Mouse (Mus musculus): Measurements from ENCODE around the gene Tha1. TPM values are rescaled to one million over a fixed set of nuclear protein-coding genes. Genes with fewer than 3 reads are reported as not detected.
A peak's percentile ranks its signal among the peaks of the same experiment; 100 is the strongest.

Gene Tha1
- polyA plus RNA-seq, 1 experiment from 2014 or later, result 3.0 TPM

- Histone ChIP-seq H3K4me3 (ENCODE audit: low read depth, low read length) (no peak overlapping the region), H3K27ac (ENCODE audit: low read depth, low read length) (no peak overlapping the region), H3K4me1 (ENCODE audit: control insufficient read depth, insufficient read depth, low read length) (peaks cover 42% of the 10 kb centered on the region), H3K4me2 (no peak overlapping the region), H3K36me3 (ENCODE audit: control insufficient read depth, insufficient read depth, low read length) (peaks cover 18% of the 10 kb centered on the region), H3K27me3 (ENCODE audit: control insufficient read depth, insufficient read depth, low read length) (no peaks in the 10 kb centered on the region), H3K9me3 (replicated peaks; ENCODE audit: control insufficient read depth, low read length) (no peaks in the 10 kb centered on the region), H3K9ac (ENCODE audit: low read depth, low read length) (no peak overlapping the region)
- WGBS (ENCODE audit: insufficient replicate concordance), result 89% methylated on average over 6 of the region's 6 CpGs
- no peak for ATAC-seq (replicated peaks; ENCODE audit: insufficient number of reproducible peaks, low FRiP score, low TSS enrichment)
These were observed 49.9 kb downstream of the Tha1 start for GRCm38 (mm10) chr11:117823411-117823810.

- H3K4me2 ChIP-seq, result no peak overlapping the region
- WGBS (ENCODE audit: insufficient replicate concordance), result 76% methylated on average over 7 of the region's 7 CpGs
- H3K9me3 ChIP-seq (replicated peaks; ENCODE audit: control insufficient read depth, low read length), result no peaks in the 10 kb centered on the region
- no peaks in the 10 kb centered on the region for H3K27me3 ChIP-seq (ENCODE audit: control insufficient read depth, insufficient read depth, low read length)
- peaks cover 36% of the 10 kb centered on the region for H3K4me1 ChIP-seq (ENCODE audit: control insufficient read depth, insufficient read depth, low read length)
- no peak for ATAC-seq (replicated peaks; ENCODE audit: insufficient number of reproducible peaks, low FRiP score, low TSS enrichment)
- H3K36me3 ChIP-seq (ENCODE audit: control insufficient read depth, insufficient read depth, low read length), result peaks cover 18% of the 10 kb centered on the region
- H3K9ac ChIP-seq (ENCODE audit: low read depth, low read length), result no peak overlapping the region; the same call in 1 of the 2 replicates
- no peak overlapping the region; the same call in 1 of the 2 replicates for H3K27ac ChIP-seq (ENCODE audit: low read depth, low read length)
- no peak overlapping the region for H3K4me3 ChIP-seq (ENCODE audit: low read depth, low read length)
These were observed 50.5 kb downstream of the Tha1 start for GRCm38 (mm10) chr11:117822728-117823241.

- WGBS (ENCODE audit: insufficient replicate concordance), result 85% methylated on average over 9 of the region's 9 CpGs
- no peak for ATAC-seq (replicated peaks; ENCODE audit: insufficient number of reproducible peaks, low FRiP score, low TSS enrichment)
- H3K27me3 ChIP-seq (ENCODE audit: control insufficient read depth, insufficient read depth, low read length), result no peaks in the 10 kb centered on the region
- H3K36me3 ChIP-seq (ENCODE audit: control insufficient read depth, insufficient read depth, low read length), result peaks cover 22% of the 10 kb centered on the region
- H3K9me3 ChIP-seq (replicated peaks; ENCODE audit: control insufficient read depth, low read length), result no peaks in the 10 kb centered on the region
- H3K27ac ChIP-seq (ENCODE audit: low read depth, low read length), result no peak overlapping the region
- no peak overlapping the region for H3K4me2 ChIP-seq
- no peak overlapping the region for H3K9ac ChIP-seq (ENCODE audit: low read depth, low read length)
- H3K4me3 ChIP-seq (ENCODE audit: low read depth, low read length), result no peak overlapping the region
- peaks cover 26% of the 10 kb centered on the region for H3K4me1 ChIP-seq (ENCODE audit: control insufficient read depth, insufficient read depth, low read length)
These were observed 51.4 kb downstream of the Tha1 start for GRCm38 (mm10) chr11:117821868-117822267.

- no peak for ATAC-seq (replicated peaks; ENCODE audit: insufficient number of reproducible peaks, low FRiP score, low TSS enrichment)
- peaks cover 25% of the 10 kb centered on the region for H3K36me3 ChIP-seq (ENCODE audit: control insufficient read depth, insufficient read depth, low read length)
- 96% methylated on average over 7 of the region's 7 CpGs for WGBS (ENCODE audit: insufficient replicate concordance)
- no peak overlapping the region for H3K9ac ChIP-seq (ENCODE audit: low read depth, low read length)
- H3K4me2 ChIP-seq, result no peak overlapping the region
- H3K27me3 ChIP-seq (ENCODE audit: control insufficient read depth, insufficient read depth, low read length), result no peaks in the 10 kb centered on the region
- no peak overlapping the region for H3K27ac ChIP-seq (ENCODE audit: low read depth, low read length)
- H3K4me1 ChIP-seq (ENCODE audit: control insufficient read depth, insufficient read depth, low read length), result peaks cover 18% of the 10 kb centered on the region
- no peaks in the 10 kb centered on the region for H3K9me3 ChIP-seq (replicated peaks; ENCODE audit: control insufficient read depth, low read length)
- no peak overlapping the region for H3K4me3 ChIP-seq (ENCODE audit: low read depth, low read length)
These were observed 53.1 kb downstream of the Tha1 start for GRCm38 (mm10) chr11:117820173-117820572.

- Histone ChIP-seq H3K9me3 (replicated peaks; ENCODE audit: control insufficient read depth, low read length) (no peaks in the 10 kb centered on the region), H3K4me2 (no peak overlapping the region), H3K4me1 (ENCODE audit: control insufficient read depth, insufficient read depth, low read length) (peaks cover 12% of the 10 kb centered on the region), H3K9ac (ENCODE audit: low read depth, low read length) (no peak overlapping the region; the same call in 1 of the 2 replicates), H3K27me3 (ENCODE audit: control insufficient read depth, insufficient read depth, low read length) (no peaks in the 10 kb centered on the region), H3K27ac (ENCODE audit: low read depth, low read length) (peak overlapping the region; percentile 37; the same call in 1 of the 2 replicates), H3K4me3 (ENCODE audit: low read depth, low read length) (no peak overlapping the region), H3K36me3 (ENCODE audit: control insufficient read depth, insufficient read depth, low read length) (peaks cover 25% of the 10 kb centered on the region)
- 77% methylated on average over 8 of the region's 8 CpGs for WGBS (ENCODE audit: insufficient replicate concordance)
- ATAC-seq (replicated peaks; ENCODE audit: insufficient number of reproducible peaks, low FRiP score, low TSS enrichment), result no peak
These were observed 54.2 kb downstream of the Tha1 start for GRCm38 (mm10) chr11:117819095-117819494.

Other genes with a start within 250 kb of the Tha1 start
- 7.0 and 8.1 TPM in 2 replicates for gene Tnrc6c, start 219.2 kb downstream of the Tha1 start, polyA plus RNA-seq (2014; fragmentation: Nextera tagmentation; extraction: Ambion mirVana)
- 4.4 and 4.5 TPM in 2 replicates for gene Tmc8, start 91.4 kb downstream of the Tha1 start, polyA plus RNA-seq (2014; fragmentation: Nextera tagmentation; extraction: Ambion mirVana)
- 23.8 and 26.2 TPM in 2 replicates for gene Tmc6, start 91.3 kb downstream of the Tha1 start, polyA plus RNA-seq (2014; fragmentation: Nextera tagmentation; extraction: Ambion mirVana)
- 3.2 and 3.9 TPM in 2 replicates for gene 6030468B19Rik, start 75.8 kb downstream of the Tha1 start, polyA plus RNA-seq (2014; fragmentation: Nextera tagmentation; extraction: Ambion mirVana)
- 0.34 and 0.62 TPM in 2 replicates for gene Gm20708, start 63.8 kb downstream of the Tha1 start, polyA plus RNA-seq (2014; fragmentation: Nextera tagmentation; extraction: Ambion mirVana)
- 78.7 and 79.2 TPM in 2 replicates for gene Syngr2, start 63.8 kb downstream of the Tha1 start, polyA plus RNA-seq (2014; fragmentation: Nextera tagmentation; extraction: Ambion mirVana)
- gene Afmid, start 47.6 kb downstream of the Tha1 start, polyA plus RNA-seq (2014; fragmentation: Nextera tagmentation; extraction: Ambion mirVana), result 13.1 and 14.3 TPM in 2 replicates
- 98.5 and 101 TPM in 2 replicates for gene Tk1, start 47.4 kb downstream of the Tha1 start, polyA plus RNA-seq (2014; fragmentation: Nextera tagmentation; extraction: Ambion mirVana)
- 256 and 259 TPM in 2 replicates for gene Birc5, start 24.2 kb downstream of the Tha1 start, polyA plus RNA-seq (2014; fragmentation: Nextera tagmentation; extraction: Ambion mirVana)
- gene Tmem235, start 12.7 kb downstream of the Tha1 start, polyA plus RNA-seq (2014; fragmentation: Nextera tagmentation; extraction: Ambion mirVana), result not detected in 2 replicates
- 3.6 and 4.5 TPM in 2 replicates for gene Socs3, start 96.6 kb upstream of the Tha1 start, polyA plus RNA-seq (2014; fragmentation: Nextera tagmentation; extraction: Ambion mirVana)
- 26.5 and 27.4 TPM in 2 replicates for gene Pgs1, start 112.8 kb upstream of the Tha1 start, polyA plus RNA-seq (2014; fragmentation: Nextera tagmentation; extraction: Ambion mirVana)

All from heart, embryonic 11.5 days (tissue).